8 mouse cellular contexts compared by ENCODE assay signal in genomic region chr4:57781994-57782393, GRCm38 (mm10).
DNase-seq lines count a peak whose midpoint lies in the region; ATAC-seq and TF ChIP-seq lines count a peak whose summit lies in the region.

No protein-coding gene starts in this region.

- WGBS in heart, embryonic 16.5 days: 1% methylated on average over 26 of the region's 26 CpGs

- DNase-seq in CD4-positive, CD25-positive, alpha-beta regulatory T cell, adult 2 months (ENCODE audit: low read depth, low spot score): peak; percentile 86
- DNase-seq in adipocyte (ENCODE audit: low spot score): peak; percentile 46
- DNase-seq in kidney, postnatal 10 days: peak; percentile 89
- peak; percentile 80 for DNase-seq in lung, postnatal 14 days
- peak; percentile 77 for DNase-seq in ovary, postnatal 36 days (ENCODE audit: low spot score)
- DNase-seq in thymus, postnatal 4 days: peak; percentile 89

- H3K9ac ChIP-seq in heart, embryonic 16.5 days (ENCODE audit: low read length): peak overlapping the region; percentile 69

- peak overlapping the region; percentile 64 for H3K4me3 ChIP-seq in embryonic fibroblast, embryonic 13.5 days (ENCODE audit: insufficient read depth, low read length)
- H3K4me3 ChIP-seq in heart, embryonic 16.5 days (ENCODE audit: low read length): peak overlapping the region; percentile 65

- peak overlapping the region; percentile 89 for H3K4me2 ChIP-seq in heart, embryonic 16.5 days (ENCODE audit: low read depth, low read length)

- H3K4me1 ChIP-seq in embryonic fibroblast, embryonic 13.5 days (ENCODE audit: control insufficient read depth, insufficient read depth, low read length): peaks cover 9% of the 10 kb centered on the region
- H3K4me1 ChIP-seq in heart, embryonic 16.5 days (ENCODE audit: control insufficient read depth, insufficient read depth, low read length): peaks cover 32% of the 10 kb centered on the region

- TF ChIP-seq CTCF in embryonic fibroblast, embryonic 13.5 days (IDR thresholded peaks at IDR 0.05; ENCODE audit: borderline replicate concordance, insufficient read depth, low read length): 0 out of 2 replicates have a peak, but pooled peaks have one; percentile 11

- no peaks in the 10 kb centered on the region for H3K36me3 ChIP-seq in heart, embryonic 16.5 days (ENCODE audit: control insufficient read depth, insufficient read depth)

- H3K27ac ChIP-seq in embryonic fibroblast, embryonic 13.5 days (ENCODE audit: insufficient read depth, low read length): no peak overlapping the region
- peak overlapping the region; percentile 53 for H3K27ac ChIP-seq in heart, embryonic 16.5 days (ENCODE audit: low read length)

- H3K27me3 ChIP-seq in heart, embryonic 16.5 days (ENCODE audit: control insufficient read depth, insufficient read depth, low read length): no peaks in the 10 kb centered on the region

- peak; percentile 82 for TF ChIP-seq POLR2A in embryonic fibroblast, embryonic 13.5 days (IDR thresholded peaks at IDR 0.05; ENCODE audit: low read depth, low read length)

- no peaks in the 10 kb centered on the region for H3K9me3 ChIP-seq in heart, embryonic 16.5 days (replicated peaks; ENCODE audit: control insufficient read depth, low read length)

- peak; percentile 87 for ATAC-seq in heart, embryonic 16.5 days (replicated peaks; ENCODE audit: extremely low read depth, insufficient read depth, low FRiP score)
